Mouse (Mus musculus): ENCODE measurements around the gene Fsip1. TPM values are rescaled to one million over a fixed set of nuclear protein-coding genes. Genes with fewer than 3 reads are reported as not detected.

Fsip1 gene
- polyA plus RNA-seq, 1 experiment = 0.06 TPM

DNA sequence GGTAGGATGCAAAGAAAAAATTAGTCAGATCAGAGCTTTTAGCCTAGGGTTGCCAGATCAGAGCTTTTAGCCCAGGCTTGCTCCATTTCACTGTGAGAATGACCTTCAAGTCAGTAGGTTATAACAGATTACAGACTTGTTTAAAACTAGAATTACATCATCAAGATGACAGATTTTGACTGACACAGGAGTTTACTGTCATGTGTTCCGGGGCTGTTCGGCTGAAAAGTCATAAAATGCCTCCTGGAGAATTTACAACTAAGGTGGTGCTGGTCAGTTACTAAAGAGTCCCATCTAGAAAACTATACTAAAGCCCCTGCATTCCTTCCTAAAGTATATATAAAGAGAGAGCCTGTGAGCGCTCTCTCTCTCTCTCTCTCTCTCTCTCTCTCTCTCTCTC, 128.5 kb downstream of the Fsip1 start:
- Histone ChIP-seq H3K4me3 (ENCODE audit: extremely low read depth, insufficient read depth, insufficient read length) (no peak overlapping the region), H3K36me3 (ENCODE audit: control insufficient read depth, insufficient read depth, low read length) (no peaks in the 10 kb centered on the region), H3K27ac (ENCODE audit: insufficient read depth, low read length) (no peak overlapping the region), H3K4me1 (ENCODE audit: control insufficient read depth, insufficient read depth, insufficient read length) (no peaks in the 10 kb centered on the region), H3K27me3 (ENCODE audit: control insufficient read depth, insufficient read depth, low read length) (no peaks in the 10 kb centered on the region; the same call in 1 of the 2 replicates)
- 80% methylated on average over 3 of the region's 3 CpGs for WGBS
- DNase-seq (ENCODE audit: low read depth in 1 of 2, low spot score in 2 of 2) = no peak
- no peak for TF ChIP-seq CTCF (IDR thresholded peaks at IDR 0.05; ENCODE audit: extremely low read depth, insufficient read depth, insufficient read length, insufficient replicate concordance)
- no peak for TF ChIP-seq POLR2A (IDR thresholded peaks at IDR 0.05; ENCODE audit: low read depth, low read length)

DNA sequence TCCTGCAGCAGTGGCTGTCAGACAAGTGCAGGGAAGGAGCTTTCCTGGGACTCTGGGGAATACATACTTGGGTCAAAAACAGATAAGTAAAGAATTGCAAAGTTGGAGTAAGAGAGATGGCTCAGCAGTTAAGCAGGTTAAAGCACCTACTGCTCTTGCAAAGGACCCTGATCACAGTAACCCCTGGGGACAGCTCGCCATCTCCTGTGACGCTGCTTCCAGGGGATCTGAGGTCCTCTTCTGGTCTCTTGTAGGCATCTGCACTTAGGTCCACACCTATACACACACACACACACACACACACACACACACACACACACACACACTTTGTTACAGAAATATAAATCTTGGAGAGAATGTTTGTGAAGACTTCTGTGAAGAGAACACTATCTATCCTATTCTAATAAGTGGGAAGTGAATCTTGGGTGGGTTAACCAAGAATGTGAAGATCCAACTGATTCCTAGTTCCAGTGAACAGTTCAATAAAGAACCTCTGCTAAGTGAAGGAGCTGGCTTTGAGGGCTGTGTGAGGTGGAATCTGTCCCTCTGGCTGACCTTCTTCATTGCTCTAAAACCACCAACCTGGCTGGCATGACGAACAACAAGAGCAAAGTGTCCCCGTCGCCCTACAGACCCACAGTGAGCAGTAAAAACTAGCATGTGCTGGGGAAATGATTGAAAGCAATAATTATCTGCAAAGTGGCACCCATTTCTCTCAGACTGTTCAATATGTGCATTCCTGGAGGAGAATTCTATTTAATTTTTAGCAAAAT, 129.1 kb downstream of the Fsip1 start:
- 90% methylated on average over 5 of the region's 5 CpGs for WGBS
- no peak for TF ChIP-seq POLR2A (IDR thresholded peaks at IDR 0.05; ENCODE audit: low read depth, low read length)
- TF ChIP-seq CTCF (IDR thresholded peaks at IDR 0.05; ENCODE audit: extremely low read depth, insufficient read depth, insufficient read length, insufficient replicate concordance) = no peak
- Histone ChIP-seq H3K4me3 (ENCODE audit: extremely low read depth, insufficient read depth, insufficient read length) (no peak overlapping the region), H3K27ac (ENCODE audit: insufficient read depth, low read length) (no peak overlapping the region), H3K27me3 (ENCODE audit: control insufficient read depth, insufficient read depth, low read length) (no peaks in the 10 kb centered on the region; the same call in 1 of the 2 replicates), H3K4me1 (ENCODE audit: control insufficient read depth, insufficient read depth, insufficient read length) (no peaks in the 10 kb centered on the region), H3K36me3 (ENCODE audit: control insufficient read depth, insufficient read depth, low read length) (no peaks in the 10 kb centered on the region)
- DNase-seq (ENCODE audit: low read depth in 1 of 2, low spot score in 2 of 2) = no peak

DNA sequence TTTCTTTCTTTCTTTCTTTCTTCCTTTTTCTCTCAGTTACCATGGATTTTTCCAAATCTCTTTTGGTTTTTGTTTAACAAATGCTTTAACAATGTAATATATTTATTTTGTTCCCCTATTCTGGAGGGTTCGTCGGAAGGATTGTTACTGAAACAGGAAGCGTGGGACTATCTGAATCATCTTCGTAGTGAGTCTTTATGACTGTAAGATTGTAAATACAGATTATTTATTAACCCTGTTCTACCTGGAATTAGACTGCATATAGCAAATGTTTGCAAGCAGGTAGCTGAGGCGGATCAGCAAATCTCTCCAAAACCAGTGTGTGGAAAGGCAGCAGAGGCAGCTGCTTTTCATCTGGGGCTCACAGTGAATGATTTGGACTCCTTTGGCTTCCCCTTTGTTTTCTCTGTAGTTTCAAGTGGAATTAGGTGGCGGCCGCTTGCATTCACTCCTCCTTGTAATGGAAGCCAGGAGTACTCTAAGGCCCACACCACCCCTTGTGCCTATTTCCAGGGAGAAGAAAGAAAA, 130.8 kb downstream of the Fsip1 start:
- TF ChIP-seq POLR2A (IDR thresholded peaks at IDR 0.05; ENCODE audit: low read depth, low read length) = no peak
- no peak for TF ChIP-seq CTCF (IDR thresholded peaks at IDR 0.05; ENCODE audit: extremely low read depth, insufficient read depth, insufficient read length, insufficient replicate concordance)
- Histone ChIP-seq H3K27me3 (ENCODE audit: control insufficient read depth, insufficient read depth, low read length) (no peaks in the 10 kb centered on the region; the same call in 1 of the 2 replicates), H3K4me1 (ENCODE audit: control insufficient read depth, insufficient read depth, insufficient read length) (no peaks in the 10 kb centered on the region), H3K36me3 (ENCODE audit: control insufficient read depth, insufficient read depth, low read length) (no peaks in the 10 kb centered on the region), H3K27ac (ENCODE audit: insufficient read depth, low read length) (no peak overlapping the region), H3K4me3 (ENCODE audit: extremely low read depth, insufficient read depth, insufficient read length) (no peak overlapping the region)
- DNase-seq (ENCODE audit: low read depth in 1 of 2, low spot score in 2 of 2) = no peak
- WGBS = 62% methylated on average over 7 of the region's 7 CpGs

DNA sequence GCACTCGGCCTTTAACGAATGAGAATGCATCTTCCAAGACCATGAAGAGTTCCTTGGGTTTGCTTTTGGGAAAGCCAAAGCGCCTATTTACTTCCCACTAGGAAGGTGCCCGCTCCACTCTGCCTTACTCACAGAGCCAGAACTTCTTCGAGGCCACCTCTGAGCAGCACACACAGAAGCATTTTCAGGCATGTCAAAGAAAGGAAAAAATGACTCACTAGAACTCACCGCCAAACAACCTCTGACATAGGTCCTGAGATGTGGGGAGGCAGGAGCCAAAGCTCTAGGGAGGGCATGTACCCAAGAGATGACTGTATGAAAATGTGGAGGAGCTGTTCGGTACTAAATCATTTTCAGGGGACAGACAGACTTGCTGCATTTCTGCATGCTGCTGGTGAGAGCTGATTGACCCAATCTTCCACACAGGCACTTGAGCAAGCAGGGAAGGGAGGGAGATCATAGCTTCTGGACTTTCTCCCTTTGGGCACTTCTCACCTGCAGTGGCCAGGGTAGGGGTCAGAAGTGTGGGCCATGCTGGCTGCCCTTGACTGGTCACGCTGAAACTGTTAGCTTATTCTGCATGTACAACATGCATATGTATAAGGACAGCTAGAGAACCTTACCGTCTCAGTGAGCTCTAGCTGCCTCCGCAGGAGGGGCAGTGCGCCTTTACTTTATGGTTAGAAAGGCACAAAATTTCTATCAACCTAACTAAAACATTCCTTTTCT, 131.4 kb downstream of the Fsip1 start:
- DNase-seq (ENCODE audit: low read depth in 1 of 2, low spot score in 2 of 2) = no peak
- no peak for TF ChIP-seq CTCF (IDR thresholded peaks at IDR 0.05; ENCODE audit: extremely low read depth, insufficient read depth, insufficient read length, insufficient replicate concordance)
- TF ChIP-seq POLR2A (IDR thresholded peaks at IDR 0.05; ENCODE audit: low read depth, low read length) = no peak
- 83% methylated on average over 11 of the region's 11 CpGs for WGBS
- Histone ChIP-seq H3K4me1 (ENCODE audit: control insufficient read depth, insufficient read depth, insufficient read length) (no peaks in the 10 kb centered on the region), H3K27ac (ENCODE audit: insufficient read depth, low read length) (no peak overlapping the region), H3K4me3 (ENCODE audit: extremely low read depth, insufficient read depth, insufficient read length) (no peak overlapping the region), H3K27me3 (ENCODE audit: control insufficient read depth, insufficient read depth, low read length) (no peaks in the 10 kb centered on the region; the same call in 1 of the 2 replicates), H3K36me3 (ENCODE audit: control insufficient read depth, insufficient read depth, low read length) (no peaks in the 10 kb centered on the region)

DNA sequence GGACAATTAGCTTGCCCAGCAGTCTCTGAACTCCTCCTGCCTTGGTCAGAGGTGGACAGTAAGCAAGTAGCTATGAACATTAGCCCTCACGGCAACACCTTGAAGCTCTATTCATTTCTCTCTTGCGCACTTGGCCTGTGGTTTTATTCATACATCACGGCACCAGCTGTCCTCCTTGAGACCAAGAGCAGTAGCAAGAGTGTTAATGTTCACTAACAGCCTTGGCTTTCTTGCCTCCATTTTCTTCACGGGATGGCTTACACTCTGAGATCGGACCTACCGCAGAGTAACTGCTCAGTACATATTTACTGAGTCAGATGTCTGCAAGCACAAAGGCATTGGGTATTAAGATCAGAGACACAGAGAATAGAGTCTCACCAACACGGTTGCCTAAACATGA, 132.3 kb downstream of the Fsip1 start:
- H3K36me3 ChIP-seq (ENCODE audit: control insufficient read depth, insufficient read depth, low read length) = no peaks in the 10 kb centered on the region
- H3K4me3 ChIP-seq (ENCODE audit: extremely low read depth, insufficient read depth, insufficient read length) = no peak overlapping the region
- no peak for DNase-seq (ENCODE audit: low read depth in 1 of 2, low spot score in 2 of 2)
- TF ChIP-seq CTCF (IDR thresholded peaks at IDR 0.05; ENCODE audit: extremely low read depth, insufficient read depth, insufficient read length, insufficient replicate concordance) (no peak), POLR2A (IDR thresholded peaks at IDR 0.05; ENCODE audit: low read depth, low read length) (no peak)
- H3K27ac ChIP-seq (ENCODE audit: insufficient read depth, low read length) = no peak overlapping the region
- no peaks in the 10 kb centered on the region for H3K4me1 ChIP-seq (ENCODE audit: control insufficient read depth, insufficient read depth, insufficient read length)
- no peaks in the 10 kb centered on the region for H3K27me3 ChIP-seq (ENCODE audit: control insufficient read depth, insufficient read depth, low read length)
- WGBS = 93% methylated on average over 7 of the region's 7 CpGs

DNA sequence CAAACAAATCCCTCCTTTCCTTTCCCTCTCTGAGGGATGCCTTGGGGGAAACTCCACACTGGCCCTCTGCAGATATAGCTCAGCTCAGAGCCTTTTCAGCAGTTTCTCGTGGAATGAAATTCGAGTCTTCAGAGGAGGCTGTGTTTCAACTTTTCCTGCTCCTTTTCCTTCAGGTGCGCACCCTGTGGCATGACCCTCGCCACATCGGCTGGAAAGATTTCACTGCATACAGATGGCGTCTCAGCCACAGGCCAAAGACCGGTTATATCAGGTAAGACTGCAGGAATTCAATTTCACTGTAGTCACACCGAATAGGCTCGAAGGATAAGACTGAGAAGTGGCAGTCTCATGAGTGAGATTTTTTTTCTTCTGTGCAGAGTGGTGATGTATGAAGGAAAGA, 133.0 kb downstream of the Fsip1 start:
- Histone ChIP-seq H3K36me3 (ENCODE audit: control insufficient read depth, insufficient read depth, low read length) (no peaks in the 10 kb centered on the region), H3K4me3 (ENCODE audit: extremely low read depth, insufficient read depth, insufficient read length) (no peak overlapping the region), H3K27ac (ENCODE audit: insufficient read depth, low read length) (no peak overlapping the region), H3K27me3 (ENCODE audit: control insufficient read depth, insufficient read depth, low read length) (no peaks in the 10 kb centered on the region), H3K4me1 (ENCODE audit: control insufficient read depth, insufficient read depth, insufficient read length) (no peaks in the 10 kb centered on the region)
- no peak for DNase-seq (ENCODE audit: low read depth in 1 of 2, low spot score in 2 of 2)
- WGBS = 93% methylated on average over 9 of the region's 9 CpGs
- TF ChIP-seq POLR2A (IDR thresholded peaks at IDR 0.05; ENCODE audit: low read depth, low read length) = no peak
- no peak for TF ChIP-seq CTCF (IDR thresholded peaks at IDR 0.05; ENCODE audit: extremely low read depth, insufficient read depth, insufficient read length, insufficient replicate concordance)
